Mouse (Mus musculus): Measurements from ENCODE around the gene Dhx32.
"Not testable (repeated sequence)": the region's sequence is repeated elsewhere in the genome, so short reads cannot be mapped to it uniquely, and the experiment has no call there.

Gene Dhx32

DNA sequence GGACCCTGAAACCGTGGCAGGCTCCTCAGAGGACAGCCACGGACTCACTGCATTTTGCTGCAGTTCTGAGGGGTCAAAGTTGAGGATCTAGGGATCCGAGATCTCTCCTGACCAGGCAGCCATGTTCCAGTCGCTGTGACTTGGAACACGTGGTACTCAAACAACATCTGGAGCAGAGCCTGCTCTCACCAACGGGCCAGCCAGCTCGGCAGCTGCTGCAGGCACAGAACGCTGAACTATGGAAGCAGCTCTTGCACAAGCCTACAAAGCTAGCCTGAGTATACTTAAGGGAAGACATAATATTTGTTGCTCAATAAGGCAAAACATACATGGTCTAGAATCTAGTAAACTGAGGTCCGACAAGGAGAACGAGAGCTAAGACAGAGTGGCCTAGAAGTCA, 57.0 kb downstream of the Dhx32 start:
- DNase-seq: no peak

DNA sequence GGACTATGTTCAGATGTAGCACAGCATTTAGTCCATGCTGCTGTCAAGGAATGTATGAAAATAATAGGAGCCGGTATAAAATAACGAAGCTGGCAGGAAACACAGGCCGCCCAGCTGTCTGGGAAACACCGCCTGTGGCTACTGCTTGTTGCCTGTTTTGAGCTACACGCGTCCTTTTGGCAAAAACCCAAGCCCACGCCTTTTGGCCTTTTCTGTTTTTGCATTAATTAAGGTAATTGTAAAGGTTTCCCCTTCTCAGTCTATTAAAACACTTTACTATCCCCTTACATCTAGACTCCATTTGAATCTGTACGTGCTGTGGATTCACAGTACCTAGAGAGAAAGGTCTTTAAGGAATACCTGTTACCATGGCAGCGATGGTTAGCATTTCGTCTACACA, 57.7 kb downstream of the Dhx32 start:
- DNase-seq: peak in 1 of 2 experiments; percentile 32

DNA sequence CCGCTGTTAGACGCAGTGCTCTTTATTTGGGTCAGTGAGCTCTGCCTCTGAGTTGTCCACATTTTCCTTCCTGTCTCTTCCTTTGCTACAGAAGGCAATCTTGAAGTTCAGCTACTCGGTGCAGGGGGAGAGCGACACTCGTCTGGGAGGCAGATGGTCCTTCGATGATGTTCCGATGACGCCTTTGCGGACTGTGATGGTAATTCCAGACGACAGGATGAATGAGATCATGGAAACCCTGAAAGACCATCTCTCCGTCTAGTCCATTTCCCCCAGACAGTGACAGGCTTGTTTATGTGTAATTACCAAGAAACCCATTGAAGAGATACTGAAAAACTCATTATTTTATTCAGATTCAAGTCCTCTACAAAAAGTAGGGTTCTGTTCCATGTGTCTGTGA, 61.9 kb downstream of the Dhx32 start:
- no peak for DNase-seq

DNA sequence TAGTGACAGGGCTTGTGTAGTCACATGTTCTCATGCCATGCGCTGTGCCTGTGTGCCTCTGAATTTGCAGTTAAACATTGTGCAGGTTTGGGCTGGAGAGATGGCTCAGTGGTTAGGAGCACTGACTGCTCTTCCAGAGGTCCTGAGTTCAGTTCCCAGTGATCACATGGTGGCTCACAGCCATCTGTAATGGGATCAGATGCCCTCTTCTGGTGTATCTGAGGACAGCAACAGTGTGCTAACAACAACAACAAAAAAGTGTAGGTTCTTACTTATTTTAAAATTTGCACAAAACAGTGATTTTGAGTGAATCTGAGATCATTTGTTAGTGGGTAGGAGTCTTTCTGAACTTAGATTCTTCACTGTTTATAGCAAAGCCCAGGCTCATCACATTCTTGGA, 63.9 kb downstream of the Dhx32 start:
- no peak for DNase-seq

DNA sequence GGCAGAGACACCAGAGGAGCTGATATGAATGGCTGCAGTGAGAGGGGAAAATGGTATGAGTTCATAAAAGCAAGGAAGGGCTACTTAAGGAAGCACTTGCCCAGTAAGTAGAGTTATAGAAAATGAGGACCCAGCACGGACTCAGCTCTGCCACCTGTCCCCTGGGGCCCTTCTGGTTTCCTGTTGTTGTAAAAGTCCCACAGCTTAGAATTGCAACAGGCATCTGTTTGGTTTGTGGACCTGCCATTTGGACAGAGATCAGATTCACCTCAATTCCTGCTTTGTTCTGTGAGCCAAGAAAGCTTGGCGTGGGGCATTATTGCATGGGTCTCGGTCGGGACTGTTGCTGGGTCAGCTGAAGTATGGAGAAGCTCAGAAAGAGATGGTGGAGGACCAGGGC, 67.1 kb downstream of the Dhx32 start:
- no peak for DNase-seq

DNA sequence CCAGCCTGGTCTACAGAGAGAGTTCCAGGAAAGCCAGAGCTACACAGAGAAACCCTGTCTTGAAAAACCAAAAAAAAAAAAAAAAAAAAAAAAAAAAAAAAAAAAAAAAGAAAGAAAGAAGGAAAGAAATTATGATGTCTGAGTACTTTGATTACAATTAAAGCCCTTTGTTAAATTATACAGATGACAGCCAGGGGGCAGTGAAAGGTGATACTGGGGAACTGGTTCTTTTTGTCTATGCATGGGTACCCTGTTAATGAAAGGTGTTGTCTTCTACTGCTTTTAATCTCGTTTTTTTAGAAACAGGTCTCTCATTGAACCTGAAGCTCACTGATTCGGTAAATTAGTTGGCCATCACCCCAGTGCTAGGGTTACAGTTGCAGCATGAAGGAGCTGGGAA, 75.2 kb downstream of the Dhx32 start:
- peak; percentile 63 to 73 for DNase-seq

DNA sequence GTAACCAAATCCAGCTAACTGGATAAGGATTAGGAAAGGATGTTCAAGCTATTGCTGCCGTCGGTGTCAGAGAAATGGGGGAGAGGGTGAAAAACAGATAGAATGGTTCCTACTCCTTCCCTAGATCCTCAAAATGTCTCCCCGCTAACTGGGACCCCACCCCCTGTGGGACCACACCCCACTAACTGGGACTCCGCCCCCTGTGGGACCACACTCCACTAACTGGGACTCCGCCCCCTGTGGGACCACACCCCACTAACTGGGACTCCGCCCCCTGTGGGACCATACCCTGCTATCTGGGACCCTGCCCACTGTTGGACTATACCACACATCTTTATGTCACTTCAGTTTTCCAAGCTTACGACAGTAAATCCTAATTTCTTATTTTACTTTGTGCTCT, 78.6 kb downstream of the Dhx32 start:
- no peak for DNase-seq

DNA sequence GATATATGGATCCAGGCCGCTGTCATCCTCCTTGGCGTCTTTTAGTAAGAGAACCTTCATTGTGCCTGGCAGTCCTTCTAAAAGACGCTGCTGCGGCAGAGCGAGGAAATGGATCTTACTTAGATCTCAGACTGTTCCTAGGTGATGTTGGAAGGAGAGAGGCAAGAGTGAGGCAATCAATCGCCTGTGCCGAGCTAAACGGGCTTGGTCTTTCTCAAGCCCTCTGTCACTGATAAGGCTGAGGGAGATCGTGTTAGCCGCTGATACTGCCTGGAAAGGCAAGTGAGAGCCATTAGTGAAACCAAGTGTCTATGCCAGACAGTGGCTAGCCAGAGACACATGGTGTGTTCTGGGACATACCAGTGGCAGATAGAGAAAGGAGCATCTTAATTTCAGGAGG, 80.2 kb downstream of the Dhx32 start:
- DNase-seq: no peak

DNA sequence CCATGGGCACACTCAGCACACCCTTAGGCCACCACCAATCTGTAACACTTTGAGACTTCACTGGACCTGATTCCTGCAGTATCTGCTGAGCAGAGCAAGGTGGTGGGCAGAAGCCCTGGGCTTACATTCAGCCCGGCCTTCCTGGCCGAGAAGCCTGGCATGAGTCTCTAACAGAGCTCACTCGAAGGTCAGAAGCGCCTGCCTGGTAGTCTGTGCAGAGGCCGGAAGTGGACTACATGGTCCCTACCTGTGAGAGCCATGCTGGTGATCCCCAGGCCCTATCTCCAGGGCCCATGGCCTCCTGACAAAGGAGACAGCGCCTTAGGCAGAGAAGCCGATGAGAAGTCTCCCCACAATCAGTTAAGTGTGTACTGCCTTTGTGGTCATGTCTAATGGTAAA, 81.2 kb downstream of the Dhx32 start:
- DNase-seq: no peak

DNA sequence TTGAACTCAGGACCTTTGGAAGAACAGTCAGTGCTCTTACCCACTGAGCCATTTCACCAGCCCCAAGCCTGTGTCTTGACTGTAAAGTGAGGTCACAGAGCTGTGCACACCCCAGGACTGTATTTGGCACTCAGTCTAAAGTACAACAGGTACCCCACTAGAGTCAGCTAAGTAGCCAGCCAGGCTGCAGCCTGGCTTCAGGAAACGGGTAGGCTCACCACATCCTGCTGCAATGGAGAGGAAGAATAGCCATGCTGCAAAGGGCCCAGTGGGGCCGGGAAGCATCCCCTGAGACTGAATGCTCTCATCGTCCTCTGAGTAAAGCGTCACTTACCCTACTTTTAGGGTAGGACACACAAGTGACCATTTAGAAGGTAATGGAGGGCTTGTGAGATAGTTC, 82.6 kb downstream of the Dhx32 start:
- DNase-seq: no peak

DNA sequence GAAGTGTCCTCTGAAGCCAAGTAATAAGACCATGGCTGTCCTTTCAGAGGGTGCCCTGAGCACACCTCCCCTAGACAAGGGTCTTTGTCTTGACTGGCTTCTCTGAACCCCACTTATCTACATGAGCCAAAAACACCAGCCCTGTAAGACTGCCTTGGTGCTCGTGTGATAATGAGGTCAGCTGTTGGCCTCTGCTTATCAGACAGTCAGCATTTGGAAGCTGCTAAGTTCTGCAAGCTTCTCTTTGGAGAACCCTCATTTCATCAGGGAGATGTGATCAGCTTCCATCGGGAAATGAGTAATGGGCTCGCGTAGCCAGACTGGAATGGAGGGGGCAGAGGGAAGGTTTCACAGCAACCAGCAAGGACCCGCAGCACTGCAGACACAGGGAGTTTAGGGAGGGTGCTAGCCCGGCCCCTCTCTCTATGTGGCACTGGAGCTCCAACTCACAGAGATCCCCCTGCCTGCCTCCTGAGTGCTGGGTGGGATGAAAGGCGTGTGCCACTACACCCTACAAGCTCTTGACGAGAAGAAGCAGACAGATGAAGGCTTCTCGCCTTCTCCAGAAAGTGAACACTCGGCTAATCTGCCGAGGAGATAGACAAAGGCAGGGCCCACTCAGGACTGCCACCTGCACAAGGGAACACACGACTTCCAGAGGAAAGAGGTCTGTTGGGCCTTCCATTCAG, 84.4 kb downstream of the Dhx32 start:
- DNase-seq: no peak

DNA sequence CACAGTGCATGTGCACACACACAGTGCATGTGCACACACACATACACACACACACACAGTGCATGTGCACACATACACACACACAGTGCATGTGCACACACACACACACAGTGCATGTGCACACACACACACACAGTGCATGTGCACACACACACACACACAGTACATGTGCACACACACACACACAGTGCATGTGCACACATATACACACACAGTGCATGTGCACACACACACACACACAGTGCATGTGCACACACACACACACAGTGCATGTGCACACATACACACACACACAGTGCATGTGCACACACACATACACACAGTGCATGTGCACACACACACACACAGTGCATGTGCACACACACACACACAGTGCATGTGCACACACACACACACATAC, 96.9 kb downstream of the Dhx32 start:
- not testable (repeated sequence) for DNase-seq

DNA sequence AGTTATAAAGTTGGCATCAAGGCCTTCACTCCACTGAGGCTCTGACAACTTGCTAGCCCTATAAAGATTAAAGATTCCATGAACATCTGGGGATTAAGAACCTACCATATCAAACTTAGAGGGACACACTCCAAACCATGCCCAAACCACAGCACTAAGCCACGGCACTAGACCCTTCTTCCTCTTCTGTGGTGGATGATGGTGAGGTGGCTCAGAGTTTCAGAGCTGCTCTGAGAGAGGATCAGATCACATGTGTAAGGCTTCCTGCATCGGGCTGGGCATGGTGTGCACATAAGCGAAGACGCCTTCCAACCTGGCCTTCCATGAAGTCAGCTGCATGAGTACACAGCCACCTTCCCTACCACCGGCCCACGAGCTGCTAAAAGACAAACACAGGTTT, 97.8 kb downstream of the Dhx32 start:
- no peak for DNase-seq

DNA sequence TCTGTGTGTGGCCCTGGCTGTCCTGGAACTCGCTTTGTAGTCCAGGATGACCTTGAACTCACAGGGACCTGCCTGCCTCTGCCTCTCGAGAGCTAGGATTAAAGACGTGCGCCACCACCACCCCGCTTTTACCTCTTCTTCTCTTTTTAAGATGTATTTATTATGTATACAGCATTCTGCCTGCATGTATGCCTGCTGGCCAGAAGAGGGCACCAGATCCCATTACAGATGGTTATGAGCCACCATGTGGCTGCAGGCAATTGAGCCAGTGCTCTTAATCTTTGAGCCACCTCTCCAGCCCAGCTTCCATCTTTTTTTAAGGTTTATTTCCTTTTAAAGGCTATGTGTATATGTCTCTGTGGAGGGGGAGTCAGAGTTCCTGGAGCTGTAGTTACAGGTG, 98.4 kb downstream of the Dhx32 start:
- no peak for DNase-seq

DNA sequence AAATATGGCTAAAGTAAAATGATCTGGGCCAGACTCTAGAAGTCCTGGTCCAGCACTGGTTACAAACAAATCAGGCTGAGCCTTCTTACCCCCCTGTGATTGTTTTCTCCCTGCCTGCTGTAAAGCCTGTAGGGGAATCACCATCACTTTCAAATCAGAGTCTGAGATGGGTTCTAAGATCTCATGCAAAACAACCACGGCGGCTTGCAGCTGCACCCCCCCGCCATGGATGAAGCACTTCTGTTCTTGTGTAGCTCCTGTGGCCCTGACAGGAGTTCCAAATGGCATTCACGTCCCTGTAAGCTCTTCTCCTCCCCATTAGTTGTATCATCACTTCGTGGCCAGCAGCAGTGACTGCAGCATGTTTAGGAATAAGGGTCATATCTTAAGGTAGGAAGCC, 98.9 kb downstream of the Dhx32 start:
- DNase-seq: no peak

DNA sequence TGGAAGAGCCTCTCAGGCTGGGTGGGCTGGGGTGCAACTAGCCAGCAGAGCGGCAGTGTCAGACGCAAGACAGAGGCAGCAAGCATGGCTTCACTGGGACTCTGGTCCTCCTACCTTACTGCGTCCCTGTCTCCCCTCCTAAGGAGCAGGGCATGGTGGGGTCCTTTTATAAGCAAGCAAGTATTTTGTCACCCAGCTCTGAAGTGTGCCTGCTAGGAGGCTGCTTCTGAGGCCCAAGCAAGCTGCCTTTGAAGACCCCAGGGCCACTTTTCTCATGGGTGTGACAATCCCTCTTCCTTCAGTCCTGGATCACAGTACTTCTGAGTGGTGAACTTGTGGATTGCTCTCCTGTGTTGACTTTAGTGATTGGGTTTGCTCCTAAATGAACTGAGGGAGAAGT, 102.6 kb downstream of the Dhx32 start, which contains the start of gene Mmp21:
Gene Mmp21, minus strand, starts transcription at position 101 of the 400 bp plus-strand sequence.
- no peak for DNase-seq

DNA sequence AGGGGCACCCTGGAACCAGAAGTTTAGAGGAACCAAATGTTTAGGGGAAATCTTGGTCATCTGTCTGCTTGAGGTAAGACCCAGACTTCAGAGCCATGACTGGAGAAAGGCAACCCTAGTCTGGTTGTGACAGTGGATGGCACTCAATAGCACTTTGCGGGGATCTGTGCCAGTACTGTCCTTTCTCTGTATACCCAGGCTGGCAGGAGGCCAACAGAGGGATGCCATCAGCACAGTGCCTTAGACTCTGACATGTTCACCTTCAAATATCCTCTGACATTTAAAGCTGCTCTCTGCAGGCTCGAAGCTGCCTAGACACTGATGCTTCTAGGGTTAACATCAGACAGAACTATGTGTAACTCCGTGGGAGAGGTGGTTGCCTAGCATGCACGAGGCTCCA, 103.1 kb downstream of the Dhx32 start:
- peak; percentile 78 for DNase-seq

DNA sequence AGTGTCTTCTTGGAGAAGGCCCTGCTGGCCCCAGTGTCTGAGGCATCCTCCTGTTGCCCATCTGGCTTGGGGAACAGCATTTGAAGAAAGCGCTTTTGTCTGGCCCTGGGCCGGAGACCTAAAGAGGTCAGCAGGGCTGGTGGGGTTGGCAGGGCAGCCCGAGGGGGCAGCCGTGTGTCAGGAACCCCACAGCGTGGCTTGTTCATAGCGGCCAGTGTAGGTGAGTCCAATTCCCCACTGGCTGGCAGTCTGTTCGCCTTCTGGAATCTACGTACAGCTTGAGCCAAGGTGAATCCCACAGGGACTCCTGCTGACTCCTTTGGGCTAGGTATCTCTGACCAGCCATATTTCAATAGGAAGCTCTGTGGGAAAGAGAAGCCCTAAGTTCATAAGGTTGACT, 103.8 kb downstream of the Dhx32 start:
- peak; percentile 67 to 79 for DNase-seq

DNA sequence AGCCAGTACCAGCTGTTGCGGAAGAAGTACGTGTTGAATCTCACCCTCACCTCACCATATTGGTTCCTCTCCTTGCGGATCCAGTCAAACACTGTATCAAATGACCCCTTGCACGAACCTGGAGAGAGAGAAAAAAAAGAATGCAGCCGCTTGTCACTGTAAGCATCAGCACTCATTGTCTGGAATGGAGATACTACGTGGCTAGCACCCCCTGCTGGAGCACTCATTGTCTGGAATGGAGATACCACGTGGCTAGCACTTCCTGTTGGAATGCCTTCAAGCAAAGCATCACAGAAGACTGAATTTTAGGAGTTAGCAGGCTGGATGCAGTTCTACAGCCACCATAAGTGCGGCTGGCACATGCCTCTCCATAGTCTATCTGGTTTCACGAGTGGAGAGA, 106.5 kb downstream of the Dhx32 start:
- no peak for DNase-seq
